Mouse (Mus musculus): ENCODE results near the gene Apba2.

GRCm38 (mm10) chr7:64651963-64652362, 150.5 kb downstream of the Apba2 start:
- TF ChIP-seq CTCF (IDR thresholded peaks at IDR 0.05): no peak
- TF ChIP-seq EP300 (IDR thresholded peaks at IDR 0.05): no peak
